Mouse (Mus musculus) embryonic stem cell, embryonic (primary cell): ENCODE measurements around the gene Vmn2r77.
"Not testable (repeated sequence)": the region's sequence is repeated elsewhere in the genome, so short reads cannot be mapped to it uniquely, and the experiment has no call there.

ENCODE experiments used
- CTCF ChIA-PET, 4 experiments: fragments of 300-600 bp in 2 of 4; fragments of 350-600 bp in 2 of 4; sonication (Branson Sonifier 250); formaldehyde crosslinking; loops; one replicate each; lab custom pipeline; 2022; ENCODE audit warnings: inconsistent platforms in 2 of 4; lab: Charles Lee
- POLR2A ChIA-PET, 4 experiments: fragments of 300-600 bp in 2 of 4; fragments of 350-600 bp in 2 of 4; sonication (Branson Sonifier 250); formaldehyde crosslinking; loops; one replicate each; lab custom pipeline; 2022; ENCODE audit warnings: antibody characterized with exemption in 4 of 4, inconsistent platforms in 1 of 4; lab: Charles Lee

The Vmn2r77 gene

DNA sequence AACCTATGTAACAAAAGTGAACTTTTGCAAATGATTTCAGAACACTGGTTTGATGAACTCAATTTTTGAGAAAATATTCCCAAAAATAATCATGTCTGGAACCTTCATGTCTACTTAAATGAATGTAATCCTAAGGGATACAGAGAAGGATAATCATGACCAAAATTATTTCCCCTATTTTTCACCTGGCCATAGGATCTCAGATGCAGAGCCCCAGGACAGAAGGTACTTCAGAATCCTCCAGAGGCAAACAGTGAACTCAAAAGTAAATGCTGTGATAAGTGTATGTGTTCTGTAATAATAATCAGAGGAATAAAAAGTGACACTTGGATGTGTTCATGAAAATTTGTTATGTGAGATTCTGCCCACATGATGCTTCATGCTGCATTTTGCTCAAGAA, at the start of gene Vmn2r77:
TSS of gene Vmn2r77 (plus strand) at position 301 of the 400 bp plus-strand sequence.
- ChIA-PET CTCF (no interaction called here), POLR2A (no interaction called here)

DNA sequence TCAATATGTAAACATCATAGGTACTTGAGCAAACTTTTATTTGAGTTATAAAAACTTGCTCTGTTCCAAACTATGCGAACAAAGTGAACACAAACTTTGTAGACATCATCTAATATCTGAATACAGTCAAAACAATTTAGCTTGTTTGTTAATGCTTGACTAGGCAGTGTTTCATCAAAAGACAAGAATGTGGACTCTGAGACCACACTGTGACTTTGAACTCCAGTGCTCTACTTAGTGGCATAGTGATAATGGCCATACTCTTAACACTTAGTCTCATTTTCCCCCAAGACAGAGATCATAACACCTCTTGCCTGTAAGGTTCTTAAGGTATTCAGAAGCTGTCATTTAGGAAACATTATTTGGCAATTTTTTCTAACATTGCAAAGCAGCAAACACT, 34.1 kb upstream of the Vmn2r77 start:
- ChIA-PET POLR2A (no interaction called here), CTCF (no interaction called here)

DNA sequence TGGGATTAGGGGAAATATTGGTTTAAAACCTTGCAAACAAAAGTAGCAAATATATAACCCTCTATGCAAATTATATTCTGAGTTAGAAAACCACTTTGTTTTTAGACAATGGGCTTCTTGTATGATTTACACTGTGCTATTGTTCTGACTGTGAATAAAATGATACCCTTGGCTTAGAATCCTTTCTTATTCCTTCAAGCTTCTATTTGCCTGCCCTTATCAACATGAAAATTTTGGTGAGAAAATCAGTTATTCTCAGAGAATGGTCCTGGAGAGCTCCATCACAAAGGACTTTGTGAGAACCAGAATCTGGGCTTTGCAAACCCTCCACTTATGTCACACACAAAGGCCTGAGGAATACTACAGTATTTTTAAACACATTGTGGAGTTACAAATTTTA, 30.2 kb upstream of the Vmn2r77 start:
- ChIA-PET CTCF (no interaction called here), POLR2A (interaction anchor here in 1 of 4 experiments (1.0 kb wide), 1 partner anchor 10 kb away, joined by 3 read pairs; no protein-coding TSS in a partner anchor)

DNA sequence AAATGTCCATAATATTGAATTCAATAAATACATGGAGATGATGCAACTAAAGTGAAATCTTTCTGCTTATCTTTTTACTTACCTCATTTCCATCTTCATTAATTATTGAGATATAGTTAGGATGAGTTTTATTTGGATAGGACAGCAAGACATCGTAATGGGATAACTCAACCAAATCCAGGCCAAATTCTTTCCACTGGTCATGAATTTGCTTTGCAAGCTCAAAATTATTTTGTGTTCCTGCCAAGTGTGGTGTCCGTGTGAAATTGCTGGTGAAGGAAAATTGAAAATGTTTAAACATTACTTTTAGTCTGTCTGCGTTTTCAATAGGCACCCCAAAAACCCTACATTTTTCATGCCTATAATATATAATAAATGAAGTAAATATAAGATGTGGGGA, 23.2 kb upstream of the Vmn2r77 start:
- ChIA-PET CTCF (no interaction called here), POLR2A (no interaction called here)

DNA sequence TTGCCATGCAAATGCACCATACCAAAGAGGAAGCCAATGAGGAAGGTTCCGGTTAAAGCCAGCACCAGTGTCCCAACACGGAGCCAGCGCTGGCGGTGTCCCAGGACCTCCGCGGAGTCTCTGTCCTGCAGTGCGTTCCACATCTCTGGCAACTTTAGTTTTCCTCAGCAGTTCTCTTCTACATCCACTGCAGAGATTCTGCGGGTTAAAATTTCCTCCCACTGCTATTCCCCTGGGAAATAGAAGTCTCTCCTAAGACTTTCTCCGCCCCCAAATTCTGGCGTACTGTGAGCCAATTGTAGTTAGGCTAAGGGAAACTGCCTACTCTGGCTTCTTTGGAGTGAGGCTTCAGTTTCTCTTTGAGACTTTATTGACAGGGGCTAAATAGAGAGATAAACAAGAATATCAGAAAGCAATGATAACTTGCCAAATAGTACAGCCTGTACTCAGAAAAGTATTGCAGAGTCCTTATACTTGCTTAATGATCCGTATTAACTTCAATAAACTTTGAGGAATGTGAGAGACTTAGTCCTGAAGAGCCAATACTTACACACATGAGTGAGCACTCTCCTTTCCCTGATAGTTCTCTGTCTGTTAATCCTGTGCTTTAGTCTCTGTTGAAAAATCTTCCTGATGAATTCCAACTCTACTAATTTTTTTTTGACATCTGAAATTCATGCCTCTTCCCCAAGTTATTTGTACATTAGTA, 19.1 kb upstream of the Vmn2r77 start, which contains the start of gene Folh1:
TSS of gene Folh1 (minus strand) at position 327 of the 709 bp plus-strand sequence.
- POLR2A ChIA-PET = interaction anchor here in 1 of 4 experiments (1.2 kb wide), 1 partner anchor 11 kb away, joined by 3 read pairs; no protein-coding TSS in a partner anchor
- CTCF ChIA-PET = no interaction called here

DNA sequence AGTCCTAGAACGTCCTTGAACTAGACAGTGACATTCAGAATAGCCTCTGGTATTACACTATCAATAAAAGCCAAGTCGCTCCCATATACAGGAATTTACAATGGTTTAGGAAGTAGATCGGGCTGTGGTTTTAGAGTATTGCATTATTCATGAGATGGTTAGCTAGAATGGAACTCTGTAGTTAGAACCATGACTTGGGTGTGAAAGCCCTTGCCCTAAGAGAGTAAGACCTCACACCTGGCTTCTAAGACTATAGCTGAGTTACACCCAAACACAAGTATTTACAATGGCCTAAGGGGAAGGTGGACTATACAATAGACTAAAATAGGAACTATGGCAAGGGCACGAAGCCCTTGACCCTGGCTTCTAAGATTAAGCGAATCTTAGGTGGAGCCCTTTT, 20.4 kb downstream of the Vmn2r77 start:
- CTCF ChIA-PET, POLR2A ChIA-PET: not testable (repeated sequence)

DNA sequence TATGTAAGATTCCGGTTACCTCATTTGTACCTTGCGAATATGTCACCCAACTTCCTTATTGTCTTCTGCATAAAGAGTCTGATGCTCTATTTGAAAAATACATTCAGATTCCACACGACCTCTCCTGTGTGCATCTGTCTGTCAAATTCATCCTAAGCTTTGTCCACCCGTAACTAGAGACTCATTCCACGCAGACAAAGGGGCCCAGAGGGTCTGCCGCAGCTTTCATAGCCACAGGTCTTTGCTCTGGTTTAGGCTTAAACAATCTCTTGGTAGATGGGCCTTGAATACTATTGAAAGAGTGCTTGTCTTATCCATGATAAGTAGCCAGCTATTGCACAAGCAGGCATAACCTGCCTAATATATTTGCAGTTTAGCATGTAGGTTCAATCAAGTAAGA, 20.9 kb downstream of the Vmn2r77 start:
- CTCF ChIA-PET = interaction anchor here in 1 of 4 experiments (0.5 kb wide), 1 partner anchor 471 kb away, joined by 3 read pairs; no protein-coding TSS in a partner anchor
- POLR2A ChIA-PET = not testable (repeated sequence)

DNA sequence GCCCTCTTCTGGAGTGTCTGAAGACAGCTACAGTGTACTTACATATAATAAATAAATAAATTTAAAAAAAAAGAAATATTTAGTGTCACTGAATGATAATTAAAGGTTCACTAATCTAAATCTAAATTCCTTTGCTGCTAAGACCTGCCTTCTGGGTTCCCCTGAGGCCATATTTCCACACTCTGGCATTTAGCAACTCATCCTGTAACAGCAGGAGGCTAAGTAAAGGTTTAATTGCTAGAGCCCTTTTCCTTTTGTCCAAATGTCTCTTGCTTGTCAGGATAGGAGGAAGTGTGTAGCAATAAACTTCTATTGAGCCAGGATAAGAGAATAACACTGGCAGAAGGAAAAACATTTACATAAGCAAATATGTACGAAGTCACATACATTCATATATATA, 21.6 kb downstream of the Vmn2r77 start:
- POLR2A ChIA-PET = no interaction called here
- CTCF ChIA-PET = interaction anchor here in 1 of 4 experiments (0.5 kb wide), 1 partner anchor 472 kb away, joined by 3 read pairs; no protein-coding TSS in a partner anchor
